Mouse (Mus musculus) NIH3T3 (cell line): ENCODE measurements around the gene Plxnd1.
A peak's percentile ranks its signal among the peaks of the same experiment; 100 is the strongest.

Experiments
- DNase-seq: peaks from one replicate; pipeline ENCODE4 v3.0.0-alpha.2; 2012; ENCODE audit warnings: low read depth

Gene Plxnd1

GRCm38 (mm10) chr6:115982889-115983288, 11.9 kb downstream of the Plxnd1 start:
- no peak for DNase-seq

GRCm38 (mm10) chr6:115978596-115978995, 16.2 kb downstream of the Plxnd1 start:
- DNase-seq = no peak

GRCm38 (mm10) chr6:115977810-115978209, 17.0 kb downstream of the Plxnd1 start:
- DNase-seq = no peak

GRCm38 (mm10) chr6:115975606-115976005, 19.2 kb downstream of the Plxnd1 start:
- DNase-seq = peak; percentile 61

- DNase-seq = peak; percentile 29
Measured at GRCm38 (mm10) chr6:115973881-115974662, 20.7 kb downstream of the Plxnd1 start.

- DNase-seq = no peak
Measured at GRCm38 (mm10) chr6:115973139-115973875, 21.5 kb downstream of the Plxnd1 start.

- no peak for DNase-seq
Measured at GRCm38 (mm10) chr6:115972083-115972764, 22.6 kb downstream of the Plxnd1 start.

GRCm38 (mm10) chr6:115971273-115972060, 23.3 kb downstream of the Plxnd1 start:
- DNase-seq = no peak

- no peak for DNase-seq
Measured at GRCm38 (mm10) chr6:115969952-115970351, 24.9 kb downstream of the Plxnd1 start.

GRCm38 (mm10) chr6:115969103-115969502, 25.7 kb downstream of the Plxnd1 start:
- no peak for DNase-seq

GRCm38 (mm10) chr6:115968700-115969099, 26.1 kb downstream of the Plxnd1 start:
- no peak for DNase-seq

- no peak for DNase-seq
Measured at GRCm38 (mm10) chr6:115968086-115968485, 26.7 kb downstream of the Plxnd1 start.

GRCm38 (mm10) chr6:115967291-115967880, 27.4 kb downstream of the Plxnd1 start:
- DNase-seq = no peak

- DNase-seq = no peak
Measured at GRCm38 (mm10) chr6:115966227-115966966, 28.4 kb downstream of the Plxnd1 start.

- no peak for DNase-seq
Measured at GRCm38 (mm10) chr6:115963656-115964055, 31.1 kb downstream of the Plxnd1 start.

- no peak for DNase-seq
Measured at GRCm38 (mm10) chr6:115962439-115963085, 32.2 kb downstream of the Plxnd1 start.

- DNase-seq = peak; percentile 78
Measured at GRCm38 (mm10) chr6:115961743-115962142, 33.1 kb downstream of the Plxnd1 start.

- DNase-seq = no peak
Measured at GRCm38 (mm10) chr6:115960322-115960721, 34.5 kb downstream of the Plxnd1 start.

- peak; percentile 89 for DNase-seq
Measured at GRCm38 (mm10) chr6:115959151-115959691, 35.6 kb downstream of the Plxnd1 start.

- DNase-seq = no peak
Measured at GRCm38 (mm10) chr6:115958445-115958844, 36.4 kb downstream of the Plxnd1 start.
